Mouse (Mus musculus) layer of hippocampus, adult 8-10 months (tissue): Measurements from ENCODE around the gene C2cd2. TPM values are rescaled to one million over a fixed set of nuclear protein-coding genes. Genes with fewer than 3 reads are reported as not detected.
A peak's percentile ranks its signal among the peaks of the same experiment; 100 is the strongest.
"Not testable (repeated sequence)": the region's sequence is repeated elsewhere in the genome, so short reads cannot be mapped to it uniquely, and the experiment has no call there.

ENCODE experiments used
- DNase-seq, 2 experiments: peaks; one replicate each; pipeline ENCODE4 v3.0.0; 2022; ENCODE audit warnings: low spot score in 2 of 2
- total RNA-seq, 4 experiments: library from RNA; stranded (reverse); gene quantifications; 2 replicates each; pipeline ENCODE4 v1.2.4; 2022

The C2cd2 gene
- total RNA-seq, 4 experiments from 2014 or later, result 11.1 to 14.8 (median 12.2) TPM

- DNase-seq, result no peak
These were observed 13.6 kb downstream of the C2cd2 start for GRCm38 (mm10) chr16:97948836-97949235.

- DNase-seq, result not testable (repeated sequence)
These were observed 15.4 kb downstream of the C2cd2 start for GRCm38 (mm10) chr16:97946993-97947392.

GRCm38 (mm10) chr16:97941844-97942243 lies 20.6 kb downstream of the C2cd2 start:
- no peak for DNase-seq

GRCm38 (mm10) chr16:97940471-97940973 lies 21.9 kb downstream of the C2cd2 start:
- DNase-seq, result no peak

- no peak for DNase-seq
These were observed 26.6 kb downstream of the C2cd2 start for GRCm38 (mm10) chr16:97935815-97936214.

- no peak for DNase-seq
These were observed 32.2 kb downstream of the C2cd2 start for GRCm38 (mm10) chr16:97930231-97930630.

GRCm38 (mm10) chr16:97929520-97929919 lies 32.9 kb downstream of the C2cd2 start:
- no peak for DNase-seq

- DNase-seq, result no peak
These were observed 35.0 kb downstream of the C2cd2 start for GRCm38 (mm10) chr16:97927331-97927938.

GRCm38 (mm10) chr16:97926381-97926780 lies 36.0 kb downstream of the C2cd2 start:
- no peak for DNase-seq

GRCm38 (mm10) chr16:97925760-97926159 lies 36.6 kb downstream of the C2cd2 start:
- no peak for DNase-seq

- no peak for DNase-seq
These were observed 38.7 kb downstream of the C2cd2 start for GRCm38 (mm10) chr16:97923700-97924099.

- DNase-seq, result no peak
These were observed 39.6 kb downstream of the C2cd2 start for GRCm38 (mm10) chr16:97922779-97923126.

- peak; percentile 67 to 80 for DNase-seq
These were observed 40.2 kb downstream of the C2cd2 start for GRCm38 (mm10) chr16:97921961-97922778.

- DNase-seq, result no peak
These were observed 41.8 kb downstream of the C2cd2 start for GRCm38 (mm10) chr16:97920621-97921020.

- no peak for DNase-seq
These were observed 42.6 kb downstream of the C2cd2 start for GRCm38 (mm10) chr16:97919793-97920192.

GRCm38 (mm10) chr16:97912873-97913272 lies 49.5 kb downstream of the C2cd2 start:
- no peak for DNase-seq

- no peak for DNase-seq
These were observed 53.0 kb downstream of the C2cd2 start for GRCm38 (mm10) chr16:97909356-97909755.

GRCm38 (mm10) chr16:97907496-97907895 lies 54.9 kb downstream of the C2cd2 start:
- DNase-seq, result no peak

GRCm38 (mm10) chr16:97906337-97906736 lies 56.1 kb downstream of the C2cd2 start:
- DNase-seq, result no peak

GRCm38 (mm10) chr16:97905449-97905991 lies 56.9 kb downstream of the C2cd2 start:
- no peak for DNase-seq

- DNase-seq, result no peak
These were observed 58.4 kb downstream of the C2cd2 start for GRCm38 (mm10) chr16:97904035-97904434.

- no peak for DNase-seq
These were observed 64.9 kb downstream of the C2cd2 start for GRCm38 (mm10) chr16:97897346-97898024.
